Mouse (Mus musculus) forebrain, postnatal 0 days (tissue): Measurements from ENCODE around the gene Dph3. TPM values are rescaled to one million over a fixed set of nuclear protein-coding genes. Genes with fewer than 3 reads are reported as not detected.

Source experiments
- ATAC-seq: fragments of 200-750 bp; cut with Nextera tagmentation; 2 replicates; pipeline ENCODE4 v1.8.0; 2017; ENCODE audit warnings: mild to moderate bottlenecking, moderate library complexity
- DNase-seq: peaks from one replicate; pipeline ENCODE4 v3.0.0-alpha.2; 2015
- H3K27ac ChIP-seq: fragments of 300-500 bp; sonication (generic); 2 replicates; pipeline ENCODE4 v1.5.1; 2014; ENCODE audit warnings: low read depth, mild to moderate bottlenecking, antibody characterized with exemption, low read length, moderate library complexity, mixed read lengths
- H3K27me3 ChIP-seq: fragments of 300-500 bp; sonication (generic); 2 replicates; pipeline ENCODE4 v1.6.1; 2014; ENCODE audit warnings: mild to moderate bottlenecking, low read length, mixed read lengths; ENCODE audit not compliant: insufficient read depth
- H3K36me3 ChIP-seq: fragments of 300-500 bp; sonication (generic); 2 replicates; pipeline ENCODE4 v1.6.1; 2014; ENCODE audit warnings: mild to moderate bottlenecking, moderate library complexity; ENCODE audit not compliant: insufficient read depth
- H3K4me1 ChIP-seq: fragments of 300-500 bp; sonication (generic); 2 replicates; pipeline ENCODE4 v1.6.1; 2014; ENCODE audit warnings: antibody characterized with exemption; ENCODE audit not compliant: insufficient read depth
- H3K4me2 ChIP-seq: fragments of 300-500 bp; sonication (generic); 2 replicates; pipeline ENCODE4 v1.6.1; 2014; ENCODE audit warnings: low read depth, mild to moderate bottlenecking, moderate library complexity
- H3K4me3 ChIP-seq: fragments of 300-500 bp; sonication (generic); 2 replicates; pipeline ENCODE4 v1.5.1; 2014; ENCODE audit warnings: low read depth, low read length, mixed read lengths
- H3K9ac ChIP-seq: fragments of 300-500 bp; sonication (generic); 2 replicates; pipeline ENCODE4 v1.6.1; 2014; ENCODE audit warnings: mild to moderate bottlenecking
- H3K9me3 ChIP-seq: fragments of 300-500 bp; sonication (generic); 2 replicates; pipeline ENCODE4 v1.6.1; 2016; ENCODE audit warnings: low read length
- CTCF ChIP-seq: sonication (generic); IDR thresholded peaks from 2 replicates; pipeline ENCODE4 v1.5.1; 2016; ENCODE audit warnings: antibody characterized with exemption, control low read depth, low read depth
- WGBS: fragments of 180-500 bp; shearing (Covaris S2); extraction: QIAGEN DNeasy Blood & Tissue Kit; methylation state at CpG from one replicate; pipeline ENCODE4 v1.1.7; 2014; 5-methylcytosine and 5-hydroxymethylcytosine counted together
- polyA plus RNA-seq: library from polyadenylated mRNA; unstranded; fragments of >200 nt; fragmentation: Nextera tagmentation; extraction: Ambion mirVana; gene quantifications from 2 replicates; pipeline ENCODE4 v1.2.1, GENCODE M21; 2015
- total RNA-seq: library from RNA; depleted of rRNA; stranded (reverse); fragments of >200 nt; gene quantifications from 2 replicates; pipeline ENCODE4 v1.2.3, GENCODE M21; 2014

Gene Dph3
- total and polyA plus RNA-seq, 2 experiments from 2014 or later, result 54.7 to 68.0 TPM

- peak overlapping the region; percentile 88 for H3K27ac ChIP-seq
- 19% methylated on average over 8 of the region's 8 CpGs for WGBS
- no peak for TF ChIP-seq CTCF
- peak overlapping the region; percentile 78 for H3K4me3 ChIP-seq
- H3K36me3 ChIP-seq, result peaks cover 12% of the 10 kb centered on the region
- no peaks in the 10 kb centered on the region for H3K27me3 ChIP-seq
- peak overlapping the region; percentile 51 for H3K4me2 ChIP-seq
- DNase-seq (peak; percentile 24), ATAC-seq (no peak)
- H3K9me3 ChIP-seq, result no peaks in the 10 kb centered on the region
- peak overlapping the region; percentile 71 for H3K9ac ChIP-seq
- peaks cover 4% of the 10 kb centered on the region; the same call in 1 of the 2 replicates for H3K4me1 ChIP-seq
Observed at GRCm38 (mm10) chr14:32086226-32086625, 697 bp upstream of the Dph3 start.

- peak within 1 kb of the TSS; percentile 78 for H3K4me3 ChIP-seq
- TF ChIP-seq CTCF, result no peak
Observed at GRCm38 (mm10) chr14:32084761-32085485, 606 bp downstream of the Dph3 start, which contains the start of gene Oxnad1. TSS of gene Oxnad1 (plus strand) at chr14:32085374.

DNA sequence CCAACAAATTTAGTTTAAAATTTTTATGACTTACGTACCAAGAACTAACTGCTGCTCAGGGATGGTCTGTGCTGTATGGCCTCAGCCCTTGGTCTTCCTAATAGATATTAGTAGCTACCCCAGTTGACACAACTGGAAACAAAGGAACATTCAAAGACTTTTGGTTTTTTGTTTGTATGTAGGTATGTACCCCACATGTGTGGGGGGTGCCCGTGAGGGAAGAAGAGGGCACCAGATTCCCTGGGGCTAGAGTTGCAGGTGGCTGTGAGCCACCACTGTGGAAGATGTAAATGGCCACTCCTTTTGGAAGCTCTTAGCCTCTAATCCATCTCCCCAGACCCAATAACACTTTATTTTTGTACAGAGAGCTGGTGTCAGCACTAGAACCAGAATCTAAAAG lies 2.1 kb downstream of the Dph3 start:
- Histone ChIP-seq H3K27ac (no peak overlapping the region), H3K4me3 (no peak overlapping the region), H3K4me1 (peaks cover 4% of the 10 kb centered on the region; the same call in 1 of the 2 replicates), H3K4me2 (no peak overlapping the region), H3K9me3 (no peaks in the 10 kb centered on the region), H3K36me3 (peaks cover 17% of the 10 kb centered on the region), H3K9ac (no peak overlapping the region), H3K27me3 (no peaks in the 10 kb centered on the region)
- WGBS, result 95% methylated on average over 2 of the region's 2 CpGs
- TF ChIP-seq CTCF, result no peak
- ATAC-seq (no peak), DNase-seq (no peak)

More at GRCm38 (mm10) chr14:32084761-32085485, 606 bp downstream of the Dph3 start, which contains the start of gene Oxnad1:
- DNase-seq (no peak), ATAC-seq (peak; percentile 96)
- peak within 1 kb of the TSS; percentile 51 for H3K4me2 ChIP-seq
- peaks cover 17% of the 10 kb centered on the region for H3K36me3 ChIP-seq
- H3K4me1 ChIP-seq, result peaks cover 4% of the 10 kb centered on the region; the same call in 1 of the 2 replicates
- H3K27ac ChIP-seq, result peak within 1 kb of the TSS; percentile 88
- H3K9ac ChIP-seq, result peak within 1 kb of the TSS; percentile 71
- 4% methylated on average over 22 of the region's 22 CpGs for WGBS
- no peaks in the 10 kb centered on the region for H3K27me3 ChIP-seq
- H3K9me3 ChIP-seq, result no peaks in the 10 kb centered on the region

GRCm38 (mm10) chr14:32082891-32083290 lies 2.6 kb downstream of the Dph3 start:
- Histone ChIP-seq H3K4me1 (peaks cover 4% of the 10 kb centered on the region; the same call in 1 of the 2 replicates), H3K4me3 (no peak overlapping the region), H3K27ac (no peak overlapping the region), H3K36me3 (peaks cover 17% of the 10 kb centered on the region), H3K27me3 (no peaks in the 10 kb centered on the region), H3K4me2 (no peak overlapping the region), H3K9ac (no peak overlapping the region), H3K9me3 (no peaks in the 10 kb centered on the region)
- DNase-seq, result no peak
- 93% methylated on average over 6 of the region's 6 CpGs for WGBS
- ATAC-seq, result no peak
- no peak for TF ChIP-seq CTCF

- H3K36me3 ChIP-seq, result peaks cover 17% of the 10 kb centered on the region
- TF ChIP-seq CTCF, result no peak
Observed at GRCm38 (mm10) chr14:32081026-32081425, 4.5 kb downstream of the Dph3 start.

DNA sequence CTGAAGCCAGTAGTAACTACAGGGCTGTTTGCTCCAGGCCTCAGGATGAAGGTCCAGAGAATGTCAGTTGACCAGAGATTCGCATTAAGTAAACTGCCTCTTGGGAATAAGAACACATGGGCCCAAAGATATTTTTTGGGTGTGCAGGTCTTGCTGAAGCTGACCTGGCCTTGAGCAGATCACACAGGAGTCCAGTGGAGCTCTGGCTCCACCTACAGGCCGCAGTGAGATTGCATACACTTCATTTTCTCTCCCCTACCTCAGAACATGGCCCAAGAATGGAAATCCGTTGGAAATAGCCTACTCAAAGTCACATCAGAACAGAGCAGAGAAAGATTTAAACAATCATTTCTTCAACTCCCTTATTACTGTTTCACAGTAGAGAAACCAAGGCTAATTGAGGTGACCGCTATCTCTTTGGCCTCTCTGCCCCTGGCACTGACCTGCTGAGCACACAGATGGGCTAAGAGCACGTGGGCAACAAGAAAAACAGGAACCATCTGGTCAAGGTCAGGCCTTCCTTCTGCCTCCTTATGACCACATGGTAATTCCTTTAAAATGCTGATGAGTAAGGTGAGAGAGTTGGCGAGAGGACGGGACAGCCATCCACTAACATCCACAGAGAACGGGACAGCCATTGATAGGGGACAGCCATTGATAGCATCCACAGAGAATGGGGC lies 8.5 kb downstream of the Dph3 start:
- H3K36me3 ChIP-seq, result peaks cover 10% of the 10 kb centered on the region; the same call in 1 of the 2 replicates
- TF ChIP-seq CTCF, result peak; percentile 94
- no peak overlapping the region for H3K27ac ChIP-seq
- WGBS, result 53% methylated on average over 8 of the region's 8 CpGs
- DNase-seq, result peak; percentile 80
- no peaks in the 10 kb centered on the region for H3K4me1 ChIP-seq
- peak; percentile 79 for ATAC-seq
- H3K9ac ChIP-seq, result no peak overlapping the region
- no peak overlapping the region for H3K4me2 ChIP-seq
- H3K9me3 ChIP-seq, result no peaks in the 10 kb centered on the region
- H3K27me3 ChIP-seq, result no peaks in the 10 kb centered on the region
- H3K4me3 ChIP-seq, result no peak overlapping the region

More at GRCm38 (mm10) chr14:32081026-32081425, 4.5 kb downstream of the Dph3 start:
- Histone ChIP-seq H3K9ac (no peak overlapping the region), H3K4me3 (no peak overlapping the region), H3K4me2 (no peak overlapping the region), H3K27ac (no peak overlapping the region), H3K9me3 (no peaks in the 10 kb centered on the region), H3K27me3 (no peaks in the 10 kb centered on the region), H3K4me1 (peaks cover 4% of the 10 kb centered on the region; the same call in 1 of the 2 replicates)
- no peak for ATAC-seq
- 79% methylated on average over 10 of the region's 10 CpGs for WGBS
- DNase-seq, result no peak

GRCm38 (mm10) chr14:32073901-32074300 lies 11.6 kb downstream of the Dph3 start:
- Histone ChIP-seq H3K27me3 (no peaks in the 10 kb centered on the region), H3K9ac (no peak overlapping the region), H3K4me3 (no peak overlapping the region), H3K9me3 (no peaks in the 10 kb centered on the region), H3K36me3 (no peaks in the 10 kb centered on the region), H3K4me1 (no peaks in the 10 kb centered on the region), H3K4me2 (no peak overlapping the region), H3K27ac (no peak overlapping the region)
- WGBS, result 77% methylated on average over 7 of the region's 7 CpGs
- ATAC-seq, result no peak
- no peak for DNase-seq
- TF ChIP-seq CTCF, result no peak
